Mouse (Mus musculus) layer of hippocampus, postnatal 25 days (tissue): Measurements from ENCODE around the gene Ppp3r1. TPM values are rescaled to one million over a fixed set of nuclear protein-coding genes. Genes with fewer than 3 reads are reported as not detected.
A peak's percentile ranks its signal among the peaks of the same experiment; 100 is the strongest.

Experiments
- DNase-seq, 2 experiments: peaks; one replicate each; pipeline ENCODE4 v3.0.0; 2022; ENCODE audit warnings: mixed read lengths in 2 of 2, low spot score in 1 of 2; ENCODE audit errors: extremely low spot score in 1 of 2
- total RNA-seq, 2 experiments: library from RNA; stranded (reverse); gene quantifications; 2 replicates each; pipeline ENCODE4 v1.2.3; 2021

The Ppp3r1 gene
- 100 to 1,000 TPM; 965 to 994 TPM for total RNA-seq

DNA sequence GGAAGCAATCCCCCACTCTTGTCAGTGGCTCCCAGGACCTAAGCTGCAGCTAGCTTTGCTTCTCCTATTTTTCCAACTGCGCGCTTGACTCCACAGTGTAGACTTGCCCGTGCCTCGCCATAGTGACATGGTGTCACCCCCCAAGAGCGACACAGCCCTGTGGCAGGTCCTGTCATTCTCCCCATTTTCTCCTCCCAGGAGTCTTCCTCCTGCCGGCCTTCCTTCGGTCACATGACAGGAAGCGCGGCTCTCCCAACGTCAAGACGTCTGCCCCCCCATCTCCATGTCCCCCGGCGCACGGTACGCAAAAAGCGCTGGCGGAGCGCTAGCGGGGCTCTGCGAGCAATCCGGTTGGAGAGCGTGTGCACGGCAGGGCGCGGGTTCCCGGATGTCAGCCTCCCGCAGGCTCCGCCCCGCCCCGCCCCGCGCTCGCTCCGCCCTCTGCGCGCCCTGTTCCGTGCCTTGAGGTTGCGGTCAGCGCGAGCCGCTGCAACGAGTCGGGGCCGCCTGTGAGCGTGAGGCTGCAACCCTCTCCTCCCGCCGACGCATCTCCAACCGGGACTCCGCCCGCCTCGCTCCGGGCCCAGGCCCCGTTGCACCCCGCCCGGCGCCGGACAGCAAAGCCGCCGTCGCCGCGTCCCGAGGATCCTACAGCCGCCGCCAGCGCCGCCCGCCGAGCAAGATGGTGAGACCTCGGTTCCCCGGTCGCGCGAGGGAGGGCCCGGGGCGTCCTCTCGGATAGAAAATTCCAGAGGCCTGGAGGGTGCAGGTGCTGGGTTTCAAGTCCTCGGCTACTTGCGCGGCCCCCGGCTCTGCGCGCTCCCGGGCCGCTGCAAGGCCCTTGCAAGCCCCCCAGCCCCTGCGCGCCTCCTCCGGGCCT is at the start of gene Ppp3r1:
TSS of gene Ppp3r1 (plus strand) at position 406 of the 880 bp plus-strand sequence.
- peak; percentile 91 to 95 for DNase-seq

DNA sequence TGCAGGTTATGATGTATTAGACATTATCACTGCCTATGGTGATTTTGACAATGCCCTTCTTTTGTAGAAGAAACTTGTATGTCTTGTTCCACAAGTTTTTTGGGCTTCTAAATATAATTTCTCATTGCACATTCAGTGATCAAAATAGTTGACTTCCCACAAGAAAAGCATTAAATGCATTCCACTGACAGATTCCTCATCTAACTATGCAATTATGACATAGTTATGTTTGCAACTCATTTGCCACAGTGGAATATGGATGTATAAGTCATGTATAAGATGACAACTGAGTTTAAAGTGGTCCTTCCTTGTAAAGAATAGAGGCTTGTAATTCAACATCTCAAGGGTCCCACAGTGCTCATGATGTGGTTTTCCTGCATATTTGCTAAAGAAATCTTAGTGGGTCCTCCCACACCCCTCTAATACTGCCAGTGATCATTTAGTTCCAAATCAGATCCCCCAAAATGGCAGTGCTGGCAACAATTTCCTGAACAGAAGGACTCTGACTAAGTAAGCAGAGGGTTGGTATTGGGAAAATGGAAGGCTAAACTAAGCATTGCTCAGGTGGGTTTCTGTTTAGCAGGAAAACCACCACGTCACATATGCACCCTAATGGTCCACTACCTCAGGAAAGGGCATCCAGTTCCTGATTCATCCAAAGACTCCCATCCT is 46.5 kb upstream of the Ppp3r1 start:
- DNase-seq: peak in 1 of 2 experiments; percentile 25

DNA sequence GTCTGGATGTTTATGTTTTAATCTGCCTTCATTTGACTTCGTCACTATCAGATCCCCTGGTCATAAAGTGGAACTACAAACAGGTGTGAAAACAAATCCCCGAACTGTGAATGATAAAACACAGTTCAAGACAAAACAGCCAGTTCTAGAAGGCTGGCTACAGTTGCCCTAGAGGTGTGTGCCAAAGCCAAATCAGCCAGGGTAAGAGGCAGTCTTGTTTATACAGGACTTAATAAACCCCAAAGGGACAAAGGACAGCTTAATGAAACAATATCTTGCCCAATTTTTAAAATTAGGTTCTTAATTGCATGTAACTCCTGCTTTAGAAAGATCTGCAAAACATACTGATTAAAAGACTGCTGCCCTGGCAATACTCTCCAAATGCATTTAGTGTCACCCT is 32.6 kb upstream of the Ppp3r1 start:
- DNase-seq: no peak

DNA sequence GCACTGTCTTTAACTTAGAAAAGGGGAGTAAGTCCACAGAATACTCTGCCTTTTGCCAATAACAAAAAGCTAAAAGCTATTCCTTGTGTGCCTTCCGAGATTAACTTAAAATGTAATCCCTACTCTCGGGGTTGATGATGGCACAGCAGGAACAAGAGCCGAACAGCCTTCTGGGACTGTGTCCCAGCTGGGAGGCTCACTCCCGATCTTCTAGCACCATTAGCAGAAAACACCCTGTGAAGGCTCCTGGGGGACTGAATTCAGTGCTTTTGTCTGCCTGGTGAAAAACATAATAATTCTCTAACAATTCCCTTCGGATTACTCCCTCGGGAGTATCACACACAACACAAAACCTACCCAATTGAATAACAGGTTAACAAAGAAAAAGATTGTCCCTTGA is 23.4 kb upstream of the Ppp3r1 start:
- DNase-seq: no peak

DNA sequence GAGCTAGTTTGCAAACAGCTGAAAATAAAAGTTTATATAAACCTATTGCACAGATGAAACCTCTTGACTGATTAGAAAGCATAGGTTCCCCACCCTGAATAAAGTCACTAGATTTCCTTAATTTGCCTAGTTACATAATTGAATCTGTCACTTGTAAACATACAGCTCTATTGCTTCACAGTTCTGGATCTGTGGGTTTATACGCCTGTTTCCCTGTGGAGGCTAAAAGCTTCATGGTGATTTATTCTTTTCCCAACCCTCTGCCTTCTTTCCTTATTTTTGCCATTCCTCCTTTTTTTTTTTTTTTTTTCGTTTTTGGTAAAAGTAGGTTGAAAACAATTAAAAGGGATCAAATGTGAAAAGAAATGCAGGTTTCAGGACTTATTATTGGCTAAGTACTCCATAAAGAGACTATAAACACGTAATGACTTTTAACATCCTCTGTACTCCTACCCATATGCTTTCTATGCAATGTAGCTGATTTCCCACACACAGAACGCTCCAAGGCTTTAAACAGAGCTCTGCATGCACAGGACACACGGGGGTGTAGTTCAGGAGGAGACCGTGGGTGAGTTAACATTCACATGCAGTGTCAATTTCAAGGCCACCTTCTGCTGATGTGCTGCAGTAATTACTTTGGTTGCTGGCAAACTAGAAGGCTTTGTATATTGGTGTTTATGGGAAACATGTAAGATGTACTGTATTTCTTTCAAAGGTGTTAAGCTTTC is 20.6 kb upstream of the Ppp3r1 start:
- DNase-seq: no peak

DNA sequence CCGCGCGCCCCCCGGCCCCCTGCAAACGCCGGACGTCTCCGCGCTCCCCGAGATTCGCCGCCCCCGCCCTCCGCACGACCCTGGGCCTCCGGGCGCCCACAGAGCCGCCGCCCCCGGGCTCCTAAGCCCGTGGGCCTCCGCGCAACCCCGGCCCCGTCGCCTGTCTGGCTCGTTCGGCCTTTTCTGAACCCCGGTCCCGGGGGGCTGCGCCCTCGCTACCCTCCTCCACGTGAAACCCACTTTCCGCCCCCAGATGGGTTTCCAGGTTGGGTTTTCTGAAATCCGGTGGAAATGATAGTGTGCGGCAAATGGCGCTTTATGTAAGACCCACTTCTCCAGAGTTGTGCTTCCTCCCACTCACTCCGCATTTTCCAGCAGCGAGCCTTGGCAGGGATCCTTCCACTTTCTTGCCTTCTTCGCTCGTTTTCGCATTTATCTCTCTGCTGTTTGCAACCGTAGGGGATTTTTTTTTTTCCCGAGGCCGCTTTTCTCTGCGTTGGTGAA is 727 bp downstream of the Ppp3r1 start:
- DNase-seq: peak; percentile 44 to 54

DNA sequence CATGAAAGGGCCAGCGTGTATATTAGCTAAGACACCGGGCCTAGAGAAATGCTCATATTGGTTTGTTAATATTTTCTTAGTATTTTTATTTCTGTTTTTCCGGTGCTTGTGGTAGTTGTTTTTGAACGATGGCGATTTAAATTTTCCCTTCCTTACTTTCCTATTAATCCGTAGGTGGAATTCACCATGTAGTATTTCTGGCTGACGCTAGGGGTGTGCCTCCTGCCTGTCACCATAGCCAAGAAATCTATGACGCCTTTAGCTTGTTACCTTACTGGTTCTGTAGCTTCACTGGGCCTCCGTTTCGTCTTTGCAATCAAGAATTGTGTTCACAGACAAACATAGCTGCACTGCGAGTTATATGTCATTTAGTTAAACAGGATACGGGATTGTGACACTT is 1.2 kb downstream of the Ppp3r1 start:
- DNase-seq: no peak

DNA sequence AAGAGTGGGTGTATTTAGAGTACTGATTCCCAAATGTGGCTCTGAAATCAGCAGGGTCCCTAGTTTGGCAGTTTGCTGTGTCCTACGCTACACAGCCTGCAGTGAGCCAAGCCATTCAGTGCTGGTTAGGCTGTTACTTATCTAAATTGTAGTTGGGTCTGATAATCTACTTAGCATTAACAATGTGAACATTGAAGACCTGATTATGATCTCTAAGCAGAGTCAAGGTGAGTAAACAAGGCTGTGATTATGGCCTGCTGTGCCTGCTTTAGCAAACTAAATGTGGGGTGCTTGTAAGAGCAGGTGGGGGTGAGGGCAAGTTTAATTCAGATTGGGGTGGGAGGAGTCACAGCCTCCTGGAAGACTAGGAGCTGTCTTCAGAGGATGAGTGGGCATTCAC is 4.9 kb downstream of the Ppp3r1 start:
- no peak for DNase-seq

DNA sequence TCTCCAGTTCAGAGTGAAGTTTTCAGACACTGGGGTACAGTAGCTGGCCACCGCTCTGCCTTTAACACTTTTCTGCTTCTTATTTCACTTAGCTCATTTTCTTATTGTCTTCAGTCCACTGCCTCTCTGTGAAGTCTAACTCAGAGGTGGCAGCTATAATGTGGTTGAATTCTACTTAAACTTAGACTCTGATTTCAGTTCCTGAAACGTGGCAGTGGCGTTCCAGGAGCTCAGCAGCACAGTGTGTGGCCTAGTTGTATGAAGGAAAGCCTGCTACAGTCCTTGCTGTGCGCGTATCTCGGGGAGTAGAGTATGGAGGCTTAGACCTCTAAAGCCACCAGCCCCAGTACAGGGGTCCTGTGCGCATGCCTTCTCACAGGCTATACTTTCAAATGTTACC is 7.6 kb downstream of the Ppp3r1 start:
- DNase-seq: no peak

DNA sequence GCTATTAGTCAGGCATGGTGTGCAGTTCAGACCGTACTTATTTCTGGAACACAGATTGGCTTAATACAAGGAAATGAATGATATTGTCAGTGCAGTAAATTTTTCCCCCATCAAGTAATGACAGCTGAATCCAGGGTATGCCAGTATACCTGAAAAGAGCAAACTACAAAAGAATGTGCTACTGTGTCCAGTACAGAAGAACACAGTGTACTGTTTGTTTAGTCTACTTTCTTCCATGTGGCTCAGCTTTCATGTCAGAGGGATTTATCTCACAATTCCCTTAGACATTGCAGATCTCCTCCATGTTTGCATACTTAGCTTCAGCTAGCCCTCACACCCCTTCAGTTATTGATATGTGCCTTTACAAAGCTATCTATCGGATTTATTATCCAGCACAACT is 10.2 kb downstream of the Ppp3r1 start:
- no peak for DNase-seq

DNA sequence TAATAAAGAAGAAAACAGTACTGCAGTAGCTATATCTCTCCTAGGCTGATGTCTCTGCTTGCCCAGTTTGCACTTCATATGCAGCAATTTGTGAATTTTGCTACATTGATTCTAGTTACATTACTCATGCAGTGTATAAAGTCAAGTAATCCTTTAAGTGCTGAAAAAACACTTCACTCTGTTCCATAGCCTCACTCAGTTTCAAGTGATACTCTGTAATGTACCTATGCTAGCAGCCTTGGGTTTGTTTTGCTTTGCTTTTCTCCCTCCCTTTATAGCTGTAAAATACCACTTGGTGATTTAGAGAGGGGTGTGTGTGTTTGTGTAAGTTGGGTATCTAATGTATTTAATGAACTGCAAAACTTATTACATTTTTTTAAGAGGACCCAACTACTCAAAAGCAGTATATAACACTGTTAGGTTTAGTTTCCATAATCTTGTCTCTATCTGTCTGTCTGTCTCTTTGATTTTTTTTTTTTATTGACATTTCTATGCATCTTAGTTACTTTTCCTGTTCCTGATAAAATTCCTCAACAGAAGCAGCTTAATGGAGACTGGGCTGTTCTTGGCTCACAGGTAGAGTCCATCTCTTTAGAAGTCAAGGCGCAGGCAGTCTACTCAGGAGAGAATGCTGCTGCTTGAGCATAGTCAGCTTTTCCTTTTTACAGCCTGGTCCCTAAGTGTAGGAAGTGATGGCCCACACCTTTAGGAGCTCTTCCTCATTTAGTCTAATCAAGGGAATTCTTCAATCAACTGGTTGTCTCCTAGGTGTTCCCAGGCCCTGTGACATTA is 12.1 kb downstream of the Ppp3r1 start:
- DNase-seq: no peak

DNA sequence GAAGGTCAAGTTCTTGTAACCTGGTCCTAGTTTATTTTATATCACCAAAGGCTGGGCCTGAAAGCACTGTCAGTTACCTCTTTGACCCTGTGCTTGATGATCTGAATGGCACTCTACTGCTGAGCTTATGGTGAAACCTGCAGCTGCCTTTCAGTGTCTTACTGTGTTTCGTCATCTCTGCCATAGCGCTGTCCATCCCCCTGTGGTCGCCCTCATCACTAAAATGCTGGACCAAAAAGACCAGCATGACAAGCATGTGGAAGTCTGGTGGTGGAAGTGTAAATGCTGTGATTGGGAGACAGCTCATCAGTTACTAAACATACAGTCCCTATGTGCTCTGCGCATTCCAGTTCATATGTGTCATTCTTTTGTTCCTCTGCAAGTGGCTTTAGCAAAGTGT is 13.2 kb downstream of the Ppp3r1 start:
- DNase-seq: no peak

DNA sequence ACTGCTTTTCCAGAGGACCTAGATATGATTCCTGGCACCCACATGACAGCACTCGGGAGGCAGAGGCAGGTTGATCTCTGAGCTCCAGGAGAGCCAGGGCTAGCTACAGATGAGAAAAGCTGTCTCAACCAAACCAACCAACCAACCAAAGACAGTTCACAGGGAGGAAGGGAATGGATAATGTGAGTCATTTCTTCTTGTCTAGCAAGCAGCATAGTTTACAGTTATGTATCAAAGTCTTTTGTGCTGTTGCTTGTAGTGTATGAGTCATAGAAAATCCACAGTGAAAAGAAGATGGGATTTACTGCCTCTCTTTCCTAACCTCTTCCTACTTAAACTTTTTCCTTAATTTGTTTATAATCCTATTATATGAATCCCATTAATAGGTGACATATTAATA is 17.6 kb downstream of the Ppp3r1 start:
- DNase-seq: no peak

DNA sequence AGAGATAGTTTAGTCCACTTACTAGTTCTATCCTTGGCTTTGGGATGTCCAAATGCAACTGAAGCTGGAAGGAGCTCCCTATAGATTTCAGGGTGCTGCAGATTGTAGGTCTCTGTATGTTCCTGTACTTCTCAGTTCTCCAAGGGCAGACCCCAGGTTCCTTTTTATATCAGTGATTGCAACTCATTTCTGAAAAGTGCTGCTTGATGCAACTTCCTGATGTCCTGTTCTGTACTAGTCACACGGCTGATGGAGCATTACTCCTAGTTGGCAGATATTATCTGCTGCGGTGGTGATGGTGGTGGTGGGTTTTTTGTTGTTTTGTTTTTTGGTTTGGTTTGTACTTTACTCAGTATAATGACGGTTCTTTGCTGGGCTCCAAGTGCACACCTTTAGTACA is 21.7 kb downstream of the Ppp3r1 start:
- DNase-seq: no peak

DNA sequence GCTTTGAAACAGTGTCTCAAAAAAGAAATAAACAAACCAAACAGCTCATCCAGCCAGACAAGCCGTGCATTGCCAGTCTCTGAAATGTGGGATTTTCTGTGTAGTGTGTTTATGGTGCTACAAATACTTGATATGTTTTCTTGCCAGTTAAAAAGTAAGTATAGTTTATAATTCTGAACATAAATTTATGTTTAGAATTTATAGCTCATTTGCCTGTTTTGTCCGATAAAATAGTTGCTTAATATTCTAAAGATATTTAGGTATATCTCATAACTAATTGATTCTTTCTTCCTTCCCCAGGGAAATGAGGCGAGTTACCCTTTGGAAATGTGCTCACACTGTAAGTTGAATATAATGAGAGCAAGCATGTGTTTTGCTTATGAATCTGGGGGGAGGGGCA is 22.7 kb downstream of the Ppp3r1 start, which contains the start of gene Wdr92:
TSS of gene Wdr92 (plus strand) at position 301 of the 400 bp plus-strand sequence.
- DNase-seq: no peak

DNA sequence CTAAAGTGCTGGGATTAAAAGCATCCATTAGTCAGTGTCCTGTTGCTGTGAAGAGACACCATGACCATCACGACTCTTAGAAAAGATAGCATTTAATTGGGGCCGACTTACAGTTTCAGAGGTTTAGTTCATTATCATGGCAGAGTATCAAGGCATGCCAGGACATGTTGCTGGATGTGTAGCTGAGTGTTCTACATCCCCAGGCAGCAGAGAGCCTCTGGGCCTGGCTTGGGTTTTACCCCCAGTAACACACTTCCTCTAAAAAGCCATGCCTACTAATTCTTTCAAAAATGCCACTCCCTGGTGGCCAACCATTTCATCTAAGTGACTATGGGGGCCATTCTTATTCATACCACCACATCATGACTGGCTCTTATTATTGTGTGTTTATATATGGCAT is 24.1 kb downstream of the Ppp3r1 start:
- no peak for DNase-seq

DNA sequence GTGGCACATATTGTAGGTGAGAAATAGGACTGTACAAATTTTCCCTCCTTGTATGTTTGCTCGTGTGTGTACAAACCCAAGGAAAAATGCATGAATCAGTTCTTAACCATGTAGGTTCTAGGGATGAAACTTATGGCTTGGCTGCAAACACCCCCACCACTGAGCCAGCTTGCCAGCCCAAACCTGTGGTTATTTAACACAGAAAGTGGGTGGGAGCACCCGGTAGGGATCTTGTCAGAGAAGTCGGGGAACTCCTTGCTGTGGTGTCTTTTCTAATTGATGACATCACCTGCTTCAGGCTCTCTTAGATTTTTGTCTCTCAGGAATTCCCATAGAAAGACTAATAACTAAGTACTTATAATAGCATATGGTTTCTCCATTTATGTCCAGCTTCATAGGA is 28.6 kb downstream of the Ppp3r1 start:
- no peak for DNase-seq

DNA sequence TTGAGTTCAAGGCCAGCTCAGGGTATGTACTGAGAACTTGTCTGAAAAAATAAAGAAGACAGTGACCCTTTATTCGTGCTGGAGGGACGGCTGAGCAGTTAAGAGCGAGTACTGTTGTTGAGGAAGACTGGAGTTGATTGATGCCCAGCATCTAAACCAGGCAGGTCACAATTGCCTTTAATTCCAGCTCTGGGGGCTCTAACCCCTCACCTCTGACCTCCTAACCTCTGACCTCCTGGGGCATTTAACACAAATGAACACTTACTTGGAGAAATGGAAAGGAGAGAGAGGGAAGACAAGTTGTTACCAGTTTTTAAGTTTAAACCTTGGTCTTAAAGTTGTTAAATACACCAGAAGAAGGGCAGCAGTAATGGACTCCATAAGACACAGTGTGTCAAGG is 29.7 kb downstream of the Ppp3r1 start:
- no peak for DNase-seq

DNA sequence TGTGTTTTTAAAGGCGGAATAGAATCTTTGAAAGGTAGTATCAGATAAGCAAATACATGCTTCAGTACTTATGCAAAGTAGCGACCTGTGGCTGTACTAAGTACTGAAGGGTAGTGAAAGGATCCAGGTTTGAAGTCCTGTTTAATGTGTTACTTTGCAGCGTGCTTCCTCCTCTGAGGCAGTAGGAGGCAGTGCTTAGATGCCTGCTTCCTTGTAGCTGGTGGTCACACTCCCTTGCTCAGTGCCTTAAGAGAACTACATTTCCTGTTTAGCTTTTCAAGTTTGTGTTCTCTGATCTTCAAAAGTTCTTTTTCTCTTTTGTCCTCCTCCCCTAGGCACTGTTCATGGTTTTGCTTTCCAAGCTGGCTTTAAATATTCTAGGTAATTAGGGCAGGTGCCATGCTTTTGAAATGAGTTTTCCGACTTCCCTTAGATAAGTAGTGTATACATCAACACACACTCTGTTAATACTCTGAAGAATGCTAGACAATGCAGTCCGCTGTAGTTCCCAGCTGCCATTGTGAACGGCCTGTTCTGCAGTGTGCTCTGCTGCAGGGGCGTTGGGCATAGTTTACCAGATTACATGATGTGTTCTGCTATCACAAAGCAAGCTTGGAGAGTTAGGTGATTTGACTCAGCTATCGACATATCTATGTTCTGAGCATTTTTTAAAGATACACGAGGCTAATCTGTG is 33.2 kb downstream of the Ppp3r1 start:
- no peak for DNase-seq

DNA sequence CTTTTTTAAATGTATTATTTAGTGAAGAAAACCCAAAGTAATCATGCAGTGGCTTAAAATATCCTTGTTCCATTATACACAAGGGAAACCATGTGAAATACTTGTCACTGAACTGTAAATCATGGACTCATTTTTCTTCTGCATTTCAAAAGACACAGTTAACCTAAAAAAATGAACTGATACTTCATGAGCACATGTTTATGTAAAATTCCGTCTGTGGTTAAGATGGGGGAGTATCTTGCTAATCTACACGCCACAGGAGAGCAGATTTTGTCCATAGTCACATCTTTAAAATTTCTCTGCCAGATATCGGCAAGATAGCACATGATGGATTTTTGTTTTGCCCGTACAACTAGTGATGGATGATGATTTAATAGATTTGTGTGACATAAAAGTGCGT is 40.1 kb downstream of the Ppp3r1 start:
- no peak for DNase-seq
